Mouse (Mus musculus): ENCODE measurements at regions not wholly inside any gene's neighbourhood (a gene's known extent, or its start where the extent isn't known, plus 50 kb on each side); places are given as distances from the start of the nearest gene placed in this dataset.

DNA sequence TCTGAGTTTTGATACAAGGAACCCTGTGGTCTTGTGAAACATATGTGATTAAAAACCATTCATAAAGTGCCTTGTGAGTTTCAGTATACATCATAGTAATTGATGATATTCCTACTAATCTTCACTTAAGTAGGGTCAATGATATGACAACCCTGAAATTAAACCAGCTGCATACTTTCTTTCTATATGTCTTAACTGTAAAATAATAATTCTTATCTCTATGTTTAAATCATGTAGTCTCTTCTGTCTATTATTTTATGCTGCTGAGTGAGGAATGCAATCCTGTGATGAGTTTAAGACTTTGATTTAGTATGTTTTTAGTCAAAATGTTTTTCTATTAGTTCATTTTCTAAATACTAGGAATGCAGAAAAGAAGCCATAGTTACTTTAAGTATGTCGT lies 253.9 kb upstream of the Fam84a start:
- TF ChIP-seq CTCF (IDR thresholded peaks at IDR 0.05; ENCODE audit: control insufficient read depth, insufficient read depth, insufficient replicate concordance, low read depth, low read length), result no peak
- no peak for TF ChIP-seq POLR2A (IDR thresholded peaks at IDR 0.05; ENCODE audit: control insufficient read depth, low read depth, low read length)

All from testis, adult 2 months (tissue).